Mouse (Mus musculus) lung, postnatal 0 days (tissue): ENCODE measurements at regions not wholly inside any gene's neighbourhood (a gene's known extent, or its start where the extent isn't known, plus 50 kb on each side); places are given as distances from the start of the nearest gene placed in this dataset.

Source experiments
- CTCF ChIP-seq: IDR thresholded peaks from 2 replicates; pipeline ENCODE4 v1.5.1; 2016; ENCODE audit warnings: antibody characterized with exemption, mild to moderate bottlenecking
- EP300 ChIP-seq: IDR thresholded peaks from 2 replicates; pipeline ENCODE4 v1.6.1; 2016; ENCODE audit warnings: antibody characterized with exemption, mild to moderate bottlenecking, control low read depth

DNA sequence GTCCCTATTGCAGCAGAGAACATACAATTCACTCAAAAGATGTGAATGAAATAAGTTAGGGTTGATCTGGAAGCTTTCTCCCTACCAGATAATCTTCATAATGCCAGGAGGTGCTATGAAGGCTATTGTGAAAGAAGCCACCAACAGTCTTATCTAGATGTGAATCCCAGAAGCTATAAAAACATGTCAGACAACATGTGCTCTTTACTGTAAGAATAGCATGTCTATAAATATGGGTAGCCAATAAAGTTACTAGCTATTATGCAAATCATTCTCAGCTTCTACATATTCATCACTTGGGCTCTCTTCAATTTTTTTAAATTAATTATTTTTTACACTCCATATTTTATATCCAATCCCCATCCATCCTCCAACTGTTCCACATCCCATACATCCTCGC is 434.1 kb upstream of the Zfp960 start:
- no peak for TF ChIP-seq CTCF
- no peak for TF ChIP-seq EP300
